Mouse (Mus musculus) kidney, adult 2 months (tissue): Measurements from ENCODE around the gene Ccdc33.

ENCODE experiments used
- CTCF ChIP-seq: fragments of 200-500 bp; conservative IDR thresholded peaks from 2 replicates; pipeline ENCODE4 v1.5.1; 2011; ENCODE audit warnings: low read depth, mild to moderate bottlenecking, control low read depth, low read length, moderate library complexity, mixed read lengths; ENCODE audit not compliant: insufficient read depth, insufficient read length
- POLR2A ChIP-seq: fragments of 200-500 bp; IDR thresholded peaks from one replicate; pipeline ENCODE4 v1.6.1; 2011; ENCODE audit warnings: low read depth, low read length, control low read depth

- TF ChIP-seq CTCF: no peak
- TF ChIP-seq POLR2A: no peak
Measured at GRCm38 (mm10) chr9:58084586-58084985, 34.0 kb downstream of the Ccdc33 start.
